Mouse (Mus musculus): ENCODE measurements around the gene Pitpnb.

The Pitpnb gene

DNA sequence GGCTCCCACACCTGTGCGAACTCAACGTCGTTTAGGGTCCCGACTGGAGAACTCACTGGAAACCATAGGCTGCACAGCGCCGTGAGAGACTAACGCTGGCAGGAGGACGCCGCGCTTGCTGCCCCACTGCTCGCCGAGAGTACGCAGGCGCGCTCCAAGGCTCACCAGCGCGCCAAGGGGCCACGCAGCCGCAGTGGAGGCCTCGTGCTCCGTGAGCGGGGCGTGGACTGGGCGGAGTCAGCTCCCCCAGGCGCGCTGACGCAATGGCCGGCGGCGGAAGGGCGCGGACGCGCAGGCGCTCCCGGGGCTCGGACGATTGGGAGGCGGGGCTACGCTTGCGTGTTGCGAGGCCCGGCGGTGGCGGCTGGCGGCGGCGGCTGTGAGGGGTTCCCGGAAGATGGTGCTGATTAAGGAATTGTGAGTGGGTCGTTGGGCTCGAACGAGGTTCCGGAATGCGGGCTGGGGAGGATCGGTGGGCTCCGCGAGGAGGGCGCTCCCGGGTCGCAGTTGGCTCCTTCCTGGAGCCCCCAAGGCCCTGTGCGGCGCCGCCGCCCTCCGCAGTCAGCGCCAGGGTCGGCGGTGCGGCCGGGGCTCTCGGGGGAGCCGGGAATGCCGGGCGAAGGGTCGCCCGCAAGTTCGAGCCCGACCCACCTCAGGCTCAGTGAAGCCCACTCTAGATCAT lies at the start of gene Pitpnb:
Pitpnb (plus strand) TSS at position 347 of the 682 bp plus-strand sequence.
- peak; percentile 98 for DNase-seq

DNA sequence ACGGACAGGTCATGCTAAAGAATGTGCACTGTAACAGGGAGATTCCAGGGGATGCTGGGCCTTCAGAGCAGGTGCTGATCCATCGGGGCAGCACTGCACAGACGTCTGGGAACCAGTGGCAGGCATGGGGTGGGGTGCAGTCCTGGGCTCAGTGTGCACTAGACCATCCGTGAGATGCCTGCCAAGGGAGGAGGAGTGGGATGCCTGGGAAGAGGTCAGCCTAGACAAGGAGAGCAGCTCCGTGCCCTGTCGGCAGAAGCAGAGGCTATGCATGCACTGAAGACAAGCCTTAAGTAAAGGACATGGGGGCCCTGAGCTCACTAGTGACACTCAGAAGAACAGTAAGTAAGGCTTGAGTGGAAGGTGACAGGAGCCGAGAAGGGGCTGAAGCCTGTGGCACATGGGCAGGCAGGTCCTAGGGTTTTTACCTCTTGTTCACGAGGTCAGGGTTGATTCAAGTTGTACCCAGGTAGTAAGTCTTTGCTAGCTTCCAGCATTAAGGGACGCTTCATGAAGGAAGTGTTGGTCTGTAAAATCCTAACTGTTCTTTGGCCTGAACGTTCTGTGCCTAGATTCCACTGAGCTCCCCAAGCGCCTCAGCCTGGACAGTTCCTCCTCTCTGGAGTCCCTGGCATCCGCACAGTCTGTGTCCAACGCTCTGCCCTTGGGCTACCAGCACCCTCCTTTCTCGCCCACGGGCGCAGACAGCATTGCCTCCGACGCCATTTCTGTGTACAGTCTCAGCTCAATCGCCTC lies 46.0 kb upstream of the Pitpnb start:
- peak; percentile 73 for DNase-seq

GRCm38 (mm10) chr5:111287571-111287970 lies 43.0 kb upstream of the Pitpnb start:
- DNase-seq: no peak

GRCm38 (mm10) chr5:111288486-111288885 lies 42.1 kb upstream of the Pitpnb start:
- DNase-seq: peak; percentile 90

GRCm38 (mm10) chr5:111290071-111290470 lies 40.5 kb upstream of the Pitpnb start:
- DNase-seq: no peak

DNA sequence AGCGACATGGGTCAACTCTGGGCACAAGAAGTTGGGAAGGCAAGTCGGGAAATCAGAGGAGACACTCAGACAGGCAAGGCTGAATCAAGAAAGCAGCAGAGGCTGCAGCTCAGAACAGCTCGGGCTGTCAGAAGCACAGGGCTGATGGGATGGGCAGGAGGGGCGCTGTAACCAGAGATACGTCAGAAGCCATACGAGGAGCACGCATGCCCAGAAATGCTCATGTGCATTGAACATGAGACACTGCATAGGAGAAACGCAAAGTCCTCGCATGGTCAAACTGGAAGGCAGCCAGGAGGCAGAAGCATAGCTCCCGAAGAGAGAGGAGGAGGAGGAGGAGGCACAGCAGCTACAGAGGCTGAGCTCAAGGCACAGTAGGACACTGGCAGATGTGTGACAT lies 38.9 kb upstream of the Pitpnb start:
- DNase-seq: no peak

- DNase-seq: no peak
Measured at GRCm38 (mm10) chr5:111297801-111298200, 32.8 kb upstream of the Pitpnb start.

DNA sequence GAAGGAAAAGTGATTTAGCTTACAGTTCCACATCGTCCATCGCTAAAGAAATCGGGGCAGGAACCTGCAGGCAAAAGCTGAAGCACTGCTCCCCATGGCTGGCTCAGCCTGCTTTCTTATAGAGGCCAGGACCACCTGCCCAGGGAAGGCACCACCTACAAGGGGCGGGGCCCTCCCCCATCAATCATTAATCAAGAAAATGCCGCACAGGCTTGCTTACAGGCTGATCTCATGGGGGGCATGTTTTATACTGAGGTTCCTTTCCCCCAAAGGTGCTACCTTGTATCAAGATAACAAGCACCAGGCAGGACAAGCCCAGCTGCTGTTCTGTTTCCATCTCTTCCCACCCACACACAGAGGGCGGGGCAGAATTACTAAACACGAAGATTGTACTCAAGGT lies 31.9 kb upstream of the Pitpnb start:
- DNase-seq: no peak

GRCm38 (mm10) chr5:111300776-111301175 lies 29.8 kb upstream of the Pitpnb start:
- peak; percentile 33 for DNase-seq

DNA sequence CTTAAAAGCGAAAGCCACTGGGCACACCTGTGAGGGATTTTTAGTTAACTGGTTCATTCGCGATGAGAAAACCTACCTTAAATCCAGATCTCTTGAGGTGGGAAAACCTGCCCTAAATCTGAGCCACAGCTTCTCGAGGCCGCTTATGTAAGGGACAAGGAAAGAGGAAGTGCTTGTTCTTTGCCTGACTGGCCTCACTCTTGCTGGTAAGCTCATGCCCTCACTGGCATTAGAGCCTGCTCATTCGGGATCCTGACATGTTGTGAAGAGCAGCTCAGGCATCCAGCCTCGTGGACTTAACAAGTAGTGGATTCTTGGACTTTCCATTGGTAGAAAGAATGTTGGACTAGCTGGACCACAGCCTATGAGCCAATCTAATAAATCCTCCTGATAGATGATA lies 28.8 kb upstream of the Pitpnb start:
- peak; percentile 50 for DNase-seq

GRCm38 (mm10) chr5:111304730-111305129 lies 25.8 kb upstream of the Pitpnb start:
- peak; percentile 38 for DNase-seq

DNA sequence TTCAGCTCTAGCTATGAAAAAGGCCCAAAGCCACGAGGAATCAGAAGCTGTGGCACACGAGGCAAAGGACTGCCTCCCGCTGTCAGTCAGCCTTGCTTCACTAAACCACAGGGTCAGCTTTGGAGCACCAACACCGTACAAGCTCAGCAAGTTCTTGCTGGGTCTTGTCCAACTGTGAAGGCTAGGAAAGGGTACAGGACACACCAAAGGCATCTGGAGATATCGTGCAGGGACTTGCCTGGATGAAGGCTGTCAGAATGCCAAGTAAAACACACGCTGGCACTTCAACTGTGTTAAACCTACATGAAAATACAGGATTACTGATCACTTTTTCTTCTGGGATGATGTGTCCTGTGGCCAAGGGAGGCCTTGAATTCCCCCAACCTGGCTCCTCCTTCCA lies 20.4 kb upstream of the Pitpnb start:
- peak; percentile 80 for DNase-seq

DNA sequence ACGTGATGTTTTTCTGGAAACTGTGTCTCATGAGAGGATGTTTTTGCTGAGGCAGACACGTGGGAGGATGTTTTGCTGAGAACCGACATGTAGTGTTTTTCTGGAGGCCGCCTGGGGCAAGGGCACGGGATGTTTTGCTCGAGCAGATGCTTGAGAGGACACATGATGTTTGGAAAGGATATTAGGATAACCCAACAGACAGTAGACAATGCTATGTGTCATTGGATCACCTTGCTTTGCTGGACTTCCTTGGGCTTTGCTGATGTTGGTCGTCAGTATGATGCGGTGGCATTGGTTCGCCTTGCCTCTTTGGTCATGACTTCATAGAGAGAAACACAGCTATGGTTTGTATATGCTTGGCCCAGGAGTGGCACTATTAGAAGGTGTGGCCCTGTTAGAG lies 16.7 kb upstream of the Pitpnb start:
- no peak for DNase-seq

GRCm38 (mm10) chr5:111315061-111315460 lies 15.5 kb upstream of the Pitpnb start:
- DNase-seq: no peak

GRCm38 (mm10) chr5:111317526-111317925 lies 13.0 kb upstream of the Pitpnb start:
- no peak for DNase-seq

- peak; percentile 40 for DNase-seq
Measured at GRCm38 (mm10) chr5:111318946-111319345, 11.6 kb upstream of the Pitpnb start.

DNA sequence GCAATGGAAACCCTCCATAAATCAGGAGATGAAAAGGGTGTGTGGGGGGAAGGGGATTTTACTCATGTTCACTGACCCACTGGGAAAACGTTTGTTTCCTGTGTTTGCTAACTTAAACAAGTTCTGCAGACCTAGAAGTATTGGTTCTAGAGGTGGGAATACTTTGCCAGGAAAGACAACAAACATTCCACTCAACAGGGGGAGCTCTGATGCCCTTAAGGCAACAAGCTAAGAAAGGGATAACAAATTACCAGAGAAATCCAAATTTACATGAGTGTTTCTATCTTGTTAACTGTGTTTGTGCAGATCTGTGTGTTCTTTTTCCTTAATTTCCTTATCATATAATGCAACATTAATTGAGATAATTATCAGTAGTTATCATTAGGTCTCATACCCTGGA lies 4.8 kb upstream of the Pitpnb start:
- no peak for DNase-seq

GRCm38 (mm10) chr5:111327420-111327819 lies 3.1 kb upstream of the Pitpnb start:
- no peak for DNase-seq

DNA sequence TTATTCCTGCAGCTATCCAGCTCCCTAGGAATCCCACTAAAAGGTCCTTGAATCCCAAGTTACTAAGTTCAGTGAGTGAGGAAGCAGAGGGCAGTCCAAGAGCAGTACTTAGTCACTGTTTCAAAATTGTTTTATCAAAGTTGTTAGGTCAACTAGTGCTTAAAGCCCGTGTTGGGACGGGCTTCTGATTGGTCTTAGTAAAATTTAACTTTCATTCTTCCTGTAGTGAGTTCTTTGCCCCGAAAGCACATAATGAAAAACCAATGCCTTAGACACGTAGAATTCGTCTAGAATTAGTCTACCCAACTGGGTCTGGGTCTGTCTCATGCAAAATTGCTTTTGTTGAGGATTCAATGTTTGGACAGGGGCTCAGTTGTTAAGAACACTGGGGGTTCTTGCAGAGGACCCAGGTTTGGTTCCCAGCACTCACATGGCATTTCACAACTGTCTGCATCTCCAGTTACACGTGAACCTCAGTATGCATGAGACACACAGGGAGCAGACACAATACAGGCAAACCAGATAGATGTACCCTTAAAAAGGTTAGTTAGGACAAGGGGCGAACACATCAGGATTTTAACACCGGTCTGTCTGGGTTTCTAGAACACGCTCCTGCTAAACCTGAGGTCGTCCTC lies 664 bp upstream of the Pitpnb start:
- peak; percentile 73 for DNase-seq

DNA sequence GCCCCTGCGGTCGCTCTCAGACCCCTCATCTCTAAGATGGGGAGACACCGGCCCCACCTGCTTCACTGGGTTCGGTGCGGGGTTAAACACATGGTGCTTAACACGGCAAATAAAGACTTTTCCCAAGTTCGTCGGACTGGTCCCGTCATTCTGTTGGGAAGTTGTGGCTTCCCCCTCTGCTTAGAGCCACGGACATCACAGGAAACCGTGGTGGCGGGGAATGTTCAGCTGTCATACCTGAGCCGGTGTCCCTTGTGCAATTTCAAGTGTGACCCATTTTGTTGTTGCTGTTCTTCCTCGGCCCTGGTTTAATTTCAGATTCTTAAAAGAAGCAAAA lies 504 bp downstream of the Pitpnb start:
- DNase-seq: no peak

DNA sequence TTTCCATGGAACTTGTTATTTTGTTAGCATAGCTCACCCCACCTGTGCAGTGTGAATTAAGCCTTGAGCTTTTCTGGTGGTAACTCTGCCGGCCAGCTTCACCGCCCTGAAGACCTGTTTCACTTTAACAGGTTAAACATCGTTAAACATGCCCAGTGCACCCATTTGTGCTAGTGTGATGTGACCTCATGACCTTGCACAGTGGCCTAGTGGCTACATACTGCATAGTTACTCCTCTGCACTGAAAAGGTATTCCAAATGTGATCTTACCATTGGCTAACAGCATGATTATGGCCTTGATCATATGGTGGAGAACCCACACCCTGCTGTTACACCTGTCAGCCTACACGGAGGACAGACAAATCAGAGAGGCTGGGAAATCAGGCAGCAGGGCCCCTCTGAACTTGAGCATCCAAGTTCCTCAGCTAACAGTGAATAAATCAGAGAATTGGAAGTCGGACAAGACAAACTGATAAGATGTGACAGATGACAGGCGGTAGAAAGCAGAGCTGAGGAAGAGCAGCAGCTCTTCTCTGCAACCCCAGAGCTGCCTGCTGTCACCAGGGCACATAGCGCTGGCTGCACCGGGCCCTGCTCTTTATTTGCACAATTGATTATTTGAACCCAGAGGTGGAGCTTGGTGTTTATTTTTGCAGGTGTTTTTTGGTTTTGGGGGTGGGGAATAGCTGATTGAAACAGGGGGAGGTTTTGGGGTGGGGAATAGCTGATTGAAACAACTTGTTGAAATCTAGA lies 5.6 kb downstream of the Pitpnb start:
- no peak for DNase-seq

GRCm38 (mm10) chr5:111341609-111342008 lies 11.0 kb downstream of the Pitpnb start:
- DNase-seq: peak; percentile 53

GRCm38 (mm10) chr5:111344721-111345400 lies 14.3 kb downstream of the Pitpnb start:
- DNase-seq: no peak

Data from kidney, adult 9 months (tissue).